Mouse (Mus musculus): ENCODE data around the gene Rtf1. TPM values are rescaled to one million over a fixed set of nuclear protein-coding genes. Genes with fewer than 3 reads are reported as not detected.
"Not testable (repeated sequence)": the region's sequence is repeated elsewhere in the genome, so short reads cannot be mapped to it uniquely, and the experiment has no call there.

Gene Rtf1
- polyA plus RNA-seq, 1 experiment from 2014 or later, result 24.0 TPM

- ATAC-seq (replicated peaks; ENCODE audit: insufficient number of reproducible peaks, low FRiP score, low TSS enrichment), result no peak
- H3K4me1 ChIP-seq (ENCODE audit: control insufficient read depth, insufficient read depth, low read length), result no peaks in the 10 kb centered on the region
- H3K9ac ChIP-seq (ENCODE audit: low read depth, low read length), result no peak overlapping the region
- WGBS (ENCODE audit: insufficient replicate concordance), result 83% methylated on average over 3 of the region's 3 CpGs
- peaks cover 16% of the 10 kb centered on the region for H3K36me3 ChIP-seq (ENCODE audit: control insufficient read depth, insufficient read depth, low read length)
- H3K27me3 ChIP-seq (ENCODE audit: control insufficient read depth, insufficient read depth, low read length), result no peaks in the 10 kb centered on the region
- H3K27ac ChIP-seq (ENCODE audit: low read depth, low read length), result no peak overlapping the region
- no peak overlapping the region for H3K4me3 ChIP-seq (ENCODE audit: low read depth, low read length)
- H3K4me2 ChIP-seq, result no peak overlapping the region
- no peaks in the 10 kb centered on the region for H3K9me3 ChIP-seq (replicated peaks; ENCODE audit: control insufficient read depth, low read length)
Observed at GRCm38 (mm10) chr2:119710011-119710410, 35.1 kb downstream of the Rtf1 start.

- H3K9me3 ChIP-seq (replicated peaks; ENCODE audit: control insufficient read depth, low read length); H3K4me2 ChIP-seq; H3K36me3 ChIP-seq (ENCODE audit: control insufficient read depth, insufficient read depth, low read length); H3K27ac ChIP-seq (ENCODE audit: low read depth, low read length); H3K27me3 ChIP-seq (ENCODE audit: control insufficient read depth, insufficient read depth, low read length); ATAC-seq (replicated peaks; ENCODE audit: insufficient number of reproducible peaks, low FRiP score, low TSS enrichment); H3K4me3 ChIP-seq (ENCODE audit: low read depth, low read length); H3K4me1 ChIP-seq (ENCODE audit: control insufficient read depth, insufficient read depth, low read length); H3K9ac ChIP-seq (ENCODE audit: low read depth, low read length): not testable (repeated sequence)
- WGBS (ENCODE audit: insufficient replicate concordance), result 94% methylated on average over 2 of the region's 2 CpGs
Observed at GRCm38 (mm10) chr2:119715868-119716267, 41.0 kb downstream of the Rtf1 start.

GRCm38 (mm10) chr2:119721070-119721469, 46.2 kb downstream of the Rtf1 start:
- no peak for ATAC-seq (replicated peaks; ENCODE audit: insufficient number of reproducible peaks, low FRiP score, low TSS enrichment)
- 94% methylated on average over 8 of the region's 8 CpGs for WGBS (ENCODE audit: insufficient replicate concordance)
- H3K27ac ChIP-seq (ENCODE audit: low read depth, low read length), result no peak overlapping the region
- H3K36me3 ChIP-seq (ENCODE audit: control insufficient read depth, insufficient read depth, low read length), result peaks cover 28% of the 10 kb centered on the region
- no peaks in the 10 kb centered on the region for H3K9me3 ChIP-seq (replicated peaks; ENCODE audit: control insufficient read depth, low read length)
- no peaks in the 10 kb centered on the region for H3K27me3 ChIP-seq (ENCODE audit: control insufficient read depth, insufficient read depth, low read length)
- no peak overlapping the region for H3K9ac ChIP-seq (ENCODE audit: low read depth, low read length)
- H3K4me2 ChIP-seq, result no peak overlapping the region
- no peaks in the 10 kb centered on the region for H3K4me1 ChIP-seq (ENCODE audit: control insufficient read depth, insufficient read depth, low read length)
- no peak overlapping the region for H3K4me3 ChIP-seq (ENCODE audit: low read depth, low read length)

- no peak overlapping the region for H3K4me2 ChIP-seq
- H3K4me1 ChIP-seq (ENCODE audit: control insufficient read depth, insufficient read depth, low read length), result no peaks in the 10 kb centered on the region
- H3K4me3 ChIP-seq (ENCODE audit: low read depth, low read length), result no peak overlapping the region
- 76% methylated on average over 3 of the region's 3 CpGs for WGBS (ENCODE audit: insufficient replicate concordance)
- no peak overlapping the region for H3K9ac ChIP-seq (ENCODE audit: low read depth, low read length)
- peaks cover 35% of the 10 kb centered on the region for H3K36me3 ChIP-seq (ENCODE audit: control insufficient read depth, insufficient read depth, low read length)
- H3K27ac ChIP-seq (ENCODE audit: low read depth, low read length), result no peak overlapping the region
- no peak for ATAC-seq (replicated peaks; ENCODE audit: insufficient number of reproducible peaks, low FRiP score, low TSS enrichment)
- no peaks in the 10 kb centered on the region for H3K27me3 ChIP-seq (ENCODE audit: control insufficient read depth, insufficient read depth, low read length)
- H3K9me3 ChIP-seq (replicated peaks; ENCODE audit: control insufficient read depth, low read length), result no peaks in the 10 kb centered on the region
Observed at GRCm38 (mm10) chr2:119727762-119728416, 53.0 kb downstream of the Rtf1 start.

GRCm38 (mm10) chr2:119730735-119731134, 55.9 kb downstream of the Rtf1 start:
- no peak for ATAC-seq (replicated peaks; ENCODE audit: insufficient number of reproducible peaks, low FRiP score, low TSS enrichment)
- Histone ChIP-seq H3K36me3 (ENCODE audit: control insufficient read depth, insufficient read depth, low read length) (peaks cover 42% of the 10 kb centered on the region), H3K9me3 (replicated peaks; ENCODE audit: control insufficient read depth, low read length) (no peaks in the 10 kb centered on the region), H3K4me2 (no peak overlapping the region), H3K27me3 (ENCODE audit: control insufficient read depth, insufficient read depth, low read length) (no peaks in the 10 kb centered on the region), H3K27ac (ENCODE audit: low read depth, low read length) (no peak overlapping the region), H3K9ac (ENCODE audit: low read depth, low read length) (no peak overlapping the region), H3K4me1 (ENCODE audit: control insufficient read depth, insufficient read depth, low read length) (no peaks in the 10 kb centered on the region), H3K4me3 (ENCODE audit: low read depth, low read length) (no peak overlapping the region)
- WGBS (ENCODE audit: insufficient replicate concordance), result 86% methylated on average over 4 of the region's 4 CpGs

- H3K4me2 ChIP-seq, result peak overlapping the region; percentile 23; the same call in 1 of the 2 replicates
- WGBS (ENCODE audit: insufficient replicate concordance), result 24% methylated on average over 12 of the region's 12 CpGs
Observed at GRCm38 (mm10) chr2:119737124-119737523, 62.3 kb downstream of the Rtf1 start.

GRCm38 (mm10) chr2:119740567-119740966, 65.7 kb downstream of the Rtf1 start:
- H3K4me3 ChIP-seq (ENCODE audit: low read depth, low read length), result no peak overlapping the region
- ATAC-seq (replicated peaks; ENCODE audit: insufficient number of reproducible peaks, low FRiP score, low TSS enrichment), result no peak
- peaks cover 31% of the 10 kb centered on the region for H3K27me3 ChIP-seq (ENCODE audit: control insufficient read depth, insufficient read depth, low read length)
- WGBS (ENCODE audit: insufficient replicate concordance), result 16% methylated on average over 2 of the region's 2 CpGs
- H3K4me2 ChIP-seq, result peak overlapping the region; percentile 100
- no peak overlapping the region for H3K9ac ChIP-seq (ENCODE audit: low read depth, low read length)
- peaks cover 3% of the 10 kb centered on the region; the same call in 1 of the 2 replicates for H3K36me3 ChIP-seq (ENCODE audit: control insufficient read depth, insufficient read depth, low read length)
- H3K4me1 ChIP-seq (ENCODE audit: control insufficient read depth, insufficient read depth, low read length), result peaks cover 33% of the 10 kb centered on the region
- no peaks in the 10 kb centered on the region for H3K9me3 ChIP-seq (replicated peaks; ENCODE audit: control insufficient read depth, low read length)
- H3K27ac ChIP-seq (ENCODE audit: low read depth, low read length), result no peak overlapping the region

More at GRCm38 (mm10) chr2:119737124-119737523, 62.3 kb downstream of the Rtf1 start:
- Histone ChIP-seq H3K4me1 (ENCODE audit: control insufficient read depth, insufficient read depth, low read length) (peaks cover 5% of the 10 kb centered on the region), H3K9me3 (replicated peaks; ENCODE audit: control insufficient read depth, low read length) (no peaks in the 10 kb centered on the region), H3K27ac (ENCODE audit: low read depth, low read length) (no peak overlapping the region), H3K27me3 (ENCODE audit: control insufficient read depth, insufficient read depth, low read length) (peaks cover 12% of the 10 kb centered on the region), H3K9ac (ENCODE audit: low read depth, low read length) (no peak overlapping the region), H3K36me3 (ENCODE audit: control insufficient read depth, insufficient read depth, low read length) (peaks cover 20% of the 10 kb centered on the region), H3K4me3 (ENCODE audit: low read depth, low read length) (no peak overlapping the region)
- no peak for ATAC-seq (replicated peaks; ENCODE audit: insufficient number of reproducible peaks, low FRiP score, low TSS enrichment)

GRCm38 (mm10) chr2:119741581-119742411, 66.9 kb downstream of the Rtf1 start, which contains the start of gene Itpka:
Gene Itpka, plus strand, starts transcription at chr2:119742337.
- Histone ChIP-seq H3K27ac (ENCODE audit: low read depth, low read length) (peak within 1 kb of the TSS; percentile 94), H3K4me2 (peak within 1 kb of the TSS; percentile 100), H3K36me3 (ENCODE audit: control insufficient read depth, insufficient read depth, low read length) (no peaks in the 10 kb centered on the region), H3K4me1 (ENCODE audit: control insufficient read depth, insufficient read depth, low read length) (peaks cover 33% of the 10 kb centered on the region), H3K9me3 (replicated peaks; ENCODE audit: control insufficient read depth, low read length) (no peaks in the 10 kb centered on the region), H3K4me3 (ENCODE audit: low read depth, low read length) (peak within 1 kb of the TSS; percentile 79), H3K9ac (ENCODE audit: low read depth, low read length) (peak within 1 kb of the TSS; percentile 82), H3K27me3 (ENCODE audit: control insufficient read depth, insufficient read depth, low read length) (peaks cover 27% of the 10 kb centered on the region)
- peak; percentile 79 for ATAC-seq (replicated peaks; ENCODE audit: insufficient number of reproducible peaks, low FRiP score, low TSS enrichment)
- WGBS (ENCODE audit: insufficient replicate concordance), result 0% methylated on average over 34 of the region's 53 CpGs
